Mouse (Mus musculus) left cerebral cortex, postnatal 4 days (tissue): Measurements from ENCODE around the gene Nfam1. TPM values are rescaled to one million over a fixed set of nuclear protein-coding genes. Genes with fewer than 3 reads are reported as not detected.
"Not testable (repeated sequence)": the region's sequence is repeated elsewhere in the genome, so short reads cannot be mapped to it uniquely, and the experiment has no call there.

ENCODE experiments used
- DNase-seq: peaks from one replicate; pipeline ENCODE4 v3.0.0-alpha.2; 2022
- intact Hi-C: fragments of 180-260 bp; cut with DNase I; formaldehyde crosslinking; loops from one replicate; pipeline ENCODE4 v1.15.1; 2025
- total RNA-seq, 2 experiments: library from RNA; stranded (reverse); gene quantifications; 2 replicates each; pipeline ENCODE4 v1.2.3; 2021

The Nfam1 gene
- 1 to 10 TPM; 2.0 to 2.1 TPM for total RNA-seq

DNA sequence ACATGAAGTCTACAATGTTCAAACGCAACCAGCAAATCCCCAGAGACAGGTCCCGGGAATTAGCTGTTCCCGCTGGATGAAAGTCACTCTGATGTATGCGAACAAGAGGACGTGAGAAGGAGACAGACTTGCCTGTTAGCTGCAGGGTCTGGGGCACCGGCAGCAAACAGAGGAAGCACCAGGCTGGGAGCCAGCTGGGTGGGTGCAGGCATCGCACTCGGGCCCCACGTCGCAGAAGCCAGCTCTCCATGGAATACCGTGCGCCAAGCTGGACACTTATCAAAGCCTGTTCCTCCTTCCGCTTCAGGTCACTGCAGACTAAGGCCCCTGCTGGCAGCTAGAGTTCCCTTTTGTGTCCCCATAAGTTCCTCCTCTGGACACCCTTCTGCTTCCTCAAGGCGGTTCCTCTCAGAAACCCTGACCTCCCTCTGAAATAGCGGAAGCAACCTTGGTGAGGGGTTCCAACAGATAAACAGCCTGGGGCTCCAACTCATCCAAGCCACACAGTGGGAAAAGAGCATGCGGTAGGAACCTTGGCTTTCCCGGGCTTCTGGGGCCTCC is at the start of gene Nfam1:
TSS of gene Nfam1 (minus strand) at position 326 of the 561 bp plus-strand sequence.
- DNase-seq: peak; percentile 63
- intact Hi-C loops: loop anchor here (10.0 kb wide), 1 partner anchor 128 kb away; no protein-coding TSS in a partner anchor

- intact Hi-C loops: no loop called here
- DNase-seq: no peak
These were observed 42.8 kb upstream of the Nfam1 start for GRCm38 (mm10) chr15:83075607-83076525.

DNA sequence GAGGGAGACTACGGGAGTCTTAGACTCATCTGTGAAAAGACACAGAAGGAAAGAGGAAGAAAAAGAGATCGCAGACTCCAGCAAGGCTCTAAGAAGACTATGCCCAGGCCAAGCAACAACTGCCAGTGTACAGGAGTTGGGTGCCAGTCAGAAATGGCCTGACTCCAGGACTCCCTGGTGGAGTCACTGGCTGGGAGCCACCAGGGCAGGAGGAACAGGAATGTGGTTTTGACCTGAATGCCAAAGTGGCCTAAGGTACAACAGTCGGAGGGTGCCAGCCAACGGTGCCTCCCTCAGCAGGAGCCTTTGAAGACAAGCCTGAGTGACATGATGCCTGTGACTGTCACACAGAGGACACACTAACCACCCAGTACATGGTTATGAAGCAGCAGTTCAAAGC is 41.1 kb upstream of the Nfam1 start:
- intact Hi-C loops: no loop called here
- DNase-seq: no peak

DNA sequence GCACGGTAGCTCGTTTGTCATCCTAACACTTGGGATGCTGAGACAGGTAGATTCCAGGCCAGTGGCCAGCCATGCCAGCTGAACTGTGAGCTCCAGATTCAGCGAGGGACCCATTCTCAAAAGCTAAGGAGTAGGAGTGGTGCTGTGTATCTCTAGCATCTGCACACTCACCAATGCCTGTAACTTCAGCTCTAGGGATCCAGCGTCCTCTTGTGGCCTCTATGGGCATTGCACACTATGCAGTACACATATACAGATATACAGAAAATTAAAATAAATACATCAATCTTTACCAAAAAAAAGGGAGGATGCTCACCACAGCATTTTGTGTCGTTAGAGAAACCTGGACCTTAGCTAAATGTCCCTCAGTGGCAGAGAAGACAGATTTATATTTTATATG is 38.6 kb upstream of the Nfam1 start:
- intact Hi-C loops: no loop called here
- no peak for DNase-seq

DNA sequence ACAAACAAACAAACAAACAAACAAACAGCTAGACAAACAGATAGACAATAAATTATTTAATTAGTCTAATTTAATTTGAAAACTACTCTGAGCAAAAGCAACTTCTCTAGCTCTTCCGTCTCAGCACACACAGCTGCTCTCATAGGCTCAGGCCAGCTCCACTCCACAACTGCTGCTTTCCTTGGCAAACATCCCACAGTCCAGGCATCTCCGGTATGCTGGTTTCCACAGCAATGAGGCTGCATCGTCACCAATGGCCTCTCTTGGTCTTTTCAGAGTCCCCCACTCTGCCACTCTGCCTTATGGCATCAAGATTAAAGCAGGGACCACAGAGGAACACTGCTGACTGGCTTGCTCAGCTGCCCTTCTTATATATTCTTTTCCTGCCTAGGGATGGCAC is 37.8 kb upstream of the Nfam1 start:
- intact Hi-C loops: no loop called here
- DNase-seq: peak; percentile 74

DNA sequence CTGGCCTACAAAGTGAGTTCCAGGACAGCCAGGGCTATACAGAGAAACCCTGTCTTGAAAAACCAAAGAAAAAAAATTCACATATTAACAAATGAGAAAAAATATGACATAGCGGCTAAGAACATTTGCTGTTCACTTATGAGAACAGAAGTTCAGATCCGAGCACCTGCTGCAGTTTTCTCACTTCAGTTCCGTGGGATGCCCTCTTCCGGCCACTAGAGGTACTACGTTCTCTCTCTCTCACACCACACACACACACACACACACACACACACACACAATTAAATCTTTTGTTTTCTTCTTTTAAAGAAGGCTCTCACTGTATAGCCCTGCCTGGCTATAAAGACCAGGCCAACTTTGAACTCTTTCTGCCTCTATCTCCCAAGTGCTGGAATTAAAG is 35.2 kb upstream of the Nfam1 start:
- intact Hi-C loops: no loop called here
- no peak for DNase-seq

DNA sequence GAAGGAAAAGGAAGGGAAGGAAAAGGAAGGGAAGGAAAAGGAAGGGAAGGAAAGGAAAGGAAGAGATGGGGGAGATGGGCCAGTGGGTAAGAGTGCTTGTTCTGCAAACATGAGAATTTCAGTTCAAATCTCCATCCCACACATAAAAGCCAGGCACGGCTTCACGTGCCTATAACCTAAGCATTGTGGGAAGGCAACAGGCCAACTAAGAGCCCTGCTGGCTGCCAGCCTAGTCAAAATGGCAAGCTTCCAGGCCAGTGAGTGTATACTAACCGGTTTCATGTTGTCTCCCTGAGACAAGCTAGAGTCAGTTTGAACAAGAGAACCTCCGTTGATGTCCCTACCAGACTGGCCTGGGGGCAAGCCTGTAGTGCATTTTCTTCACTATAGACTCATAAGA is 32.4 kb upstream of the Nfam1 start:
- peak; percentile 82 for DNase-seq
- intact Hi-C loops: no loop called here

- intact Hi-C loops, DNase-seq: not testable (repeated sequence)
These were observed 29.5 kb upstream of the Nfam1 start for GRCm38 (mm10) chr15:83062582-83062981.

- DNase-seq: no peak
- intact Hi-C loops: no loop called here
These were observed 28.6 kb upstream of the Nfam1 start for GRCm38 (mm10) chr15:83061689-83062088.

GRCm38 (mm10) chr15:83059233-83059660 is 26.1 kb upstream of the Nfam1 start:
- intact Hi-C loops: loop anchor here (5.0 kb wide), 1 partner anchor 237 kb away; no protein-coding TSS in a partner anchor
- no peak for DNase-seq

DNA sequence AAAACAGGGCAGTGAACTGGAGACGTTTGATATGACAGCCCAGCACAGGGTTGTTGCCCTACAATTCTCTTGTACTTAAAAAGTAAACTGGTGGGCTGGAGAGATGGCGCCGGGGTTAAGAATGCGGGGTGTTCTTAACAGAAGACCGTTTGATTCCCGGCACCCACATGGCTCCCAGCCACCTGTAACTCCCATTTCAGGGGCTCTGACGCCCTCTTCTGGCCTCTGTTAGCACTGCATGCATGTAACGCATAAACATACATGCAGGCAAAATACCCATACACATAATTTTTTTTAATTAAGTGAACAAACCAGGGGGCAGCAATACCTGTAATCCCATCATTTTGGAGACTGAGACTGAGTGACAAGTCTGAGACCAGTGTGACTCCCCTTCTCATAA is 24.4 kb upstream of the Nfam1 start:
- no peak for DNase-seq
- intact Hi-C loops: loop anchor here (5.0 kb wide), 1 partner anchor 235 kb away; no protein-coding TSS in a partner anchor

DNA sequence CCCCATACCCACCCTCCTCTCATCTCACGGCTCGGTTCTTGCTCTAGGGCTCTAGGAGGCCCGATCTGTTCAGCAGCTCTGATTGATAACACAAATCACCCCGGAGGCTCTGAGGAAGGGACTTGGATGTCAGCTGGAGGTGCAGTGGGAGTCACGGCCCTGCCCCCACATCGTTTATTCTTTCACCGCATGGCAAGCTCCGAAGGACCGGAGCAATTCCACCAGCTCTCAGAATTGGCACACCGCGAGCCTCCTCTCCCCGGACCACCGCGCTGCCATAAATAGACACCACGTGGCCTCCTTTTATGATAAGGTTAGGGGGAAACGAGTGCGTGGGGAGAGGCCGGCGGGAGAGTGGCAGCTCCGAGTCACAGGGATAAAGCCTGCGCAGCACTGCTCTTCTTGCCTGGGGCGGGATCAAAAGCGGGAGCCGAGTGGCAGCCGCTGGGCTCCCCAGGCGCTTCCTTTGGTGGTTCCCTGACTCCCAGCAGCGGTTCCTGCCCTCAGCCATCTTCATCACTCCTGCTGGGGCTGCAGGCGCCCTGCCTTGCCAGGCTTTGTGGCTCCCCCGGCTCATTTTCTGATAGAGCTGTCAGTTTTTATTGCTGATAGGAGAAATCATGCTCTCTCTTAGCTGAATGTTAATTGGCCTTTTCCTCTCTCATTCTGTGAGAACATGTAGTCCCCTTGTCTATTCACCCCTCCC is 23.4 kb upstream of the Nfam1 start:
- DNase-seq: peak; percentile 34
- intact Hi-C loops: loop anchor here (5.0 kb wide), 1 partner anchor 234 kb away; no protein-coding TSS in a partner anchor

GRCm38 (mm10) chr15:83055569-83055968 is 22.5 kb upstream of the Nfam1 start:
- intact Hi-C loops: loop anchor here (5.0 kb wide), 1 partner anchor 233 kb away; no protein-coding TSS in a partner anchor
- no peak for DNase-seq

GRCm38 (mm10) chr15:83053261-83053660 is 20.2 kb upstream of the Nfam1 start:
- intact Hi-C loops: no loop called here
- no peak for DNase-seq

GRCm38 (mm10) chr15:83052341-83053104 is 19.4 kb upstream of the Nfam1 start:
- intact Hi-C loops: no loop called here
- no peak for DNase-seq

- no peak for DNase-seq
- intact Hi-C loops: no loop called here
These were observed 13.6 kb upstream of the Nfam1 start for GRCm38 (mm10) chr15:83046730-83047129.

DNA sequence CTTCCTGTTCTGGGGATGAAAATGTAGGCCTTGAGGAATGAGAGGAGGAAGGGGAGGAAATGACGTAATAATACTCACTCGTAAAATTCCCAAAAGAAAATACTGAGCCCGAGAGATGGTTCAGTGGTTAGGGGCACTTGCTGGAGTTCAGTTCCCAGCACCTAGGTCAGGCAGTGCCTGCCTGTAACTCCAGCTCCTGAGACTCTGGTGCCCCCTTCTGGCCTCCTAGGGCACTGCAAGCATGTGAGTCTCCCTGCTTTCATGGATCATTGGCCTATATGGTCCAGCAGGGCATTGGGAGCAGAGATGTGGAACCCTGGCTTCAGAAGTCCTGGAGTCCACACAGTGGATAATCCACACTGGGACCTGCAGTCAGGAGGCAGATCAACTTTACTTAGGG is 13.2 kb upstream of the Nfam1 start:
- intact Hi-C loops: no loop called here

GRCm38 (mm10) chr15:83045565-83045964 is 12.5 kb upstream of the Nfam1 start:
- DNase-seq, intact Hi-C loops: not testable (repeated sequence)

More for the DNA sequence above, 13.2 kb upstream of the Nfam1 start:
- DNase-seq: no peak

- DNase-seq: no peak
- intact Hi-C loops: no loop called here
These were observed 10.2 kb upstream of the Nfam1 start for GRCm38 (mm10) chr15:83043362-83043708.

DNA sequence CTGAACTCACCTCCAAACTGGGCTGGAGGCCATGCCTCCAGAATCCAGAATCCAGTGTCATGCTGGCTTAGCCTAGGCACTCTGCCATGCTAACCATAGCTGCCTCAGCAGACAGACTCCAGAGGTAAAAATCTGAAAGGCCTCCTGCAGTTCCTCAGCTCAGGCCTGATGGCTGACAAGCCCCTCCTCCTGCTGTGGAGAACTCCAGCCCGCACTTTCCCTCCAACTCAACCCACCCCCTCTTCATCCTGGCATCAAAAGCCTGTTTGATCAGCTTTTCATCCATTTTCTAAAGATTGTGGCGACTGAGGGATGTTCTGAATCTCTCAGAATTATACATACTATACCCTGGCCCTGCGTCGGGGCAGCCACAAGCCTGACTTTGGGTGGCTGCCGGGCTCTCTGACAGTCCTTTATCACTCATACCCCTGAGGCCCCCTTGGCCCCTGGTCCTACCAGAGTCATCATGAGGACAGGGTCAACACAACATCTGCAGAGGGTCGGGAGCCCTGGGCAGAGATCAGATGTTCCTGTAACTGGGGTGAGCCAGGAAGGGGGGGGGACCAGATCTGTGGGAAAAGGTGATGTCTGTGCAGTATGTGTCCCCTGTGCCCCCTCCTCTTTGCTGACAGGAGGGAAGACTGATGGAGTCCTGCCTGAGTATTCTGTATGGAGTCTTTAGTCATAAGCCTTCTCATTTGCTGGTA is 9.7 kb upstream of the Nfam1 start:
- peak; percentile 39 for DNase-seq
- intact Hi-C loops: no loop called here
